Mouse (Mus musculus) megakaryocyte progenitor cell, adult 5-6 weeks (primary cell): ENCODE results near the gene Kcnd1. TPM values are rescaled to one million over a fixed set of nuclear protein-coding genes. Genes with fewer than 3 reads are reported as not detected.
"Not testable (repeated sequence)": the region's sequence is repeated elsewhere in the genome, so short reads cannot be mapped to it uniquely, and the experiment has no call there.

Experiments used
- ATAC-seq: replicated peaks from 2 replicates; pipeline ENCODE4 v1.8.0; 2016; ENCODE audit warnings: mild to moderate bottlenecking, moderate TSS enrichment, inconsistent platforms; ENCODE audit not compliant: poor library complexity
- total RNA-seq, 2 experiments: library from RNA; stranded (forward) in 1 of 2; stranded (reverse) in 1 of 2; fragments of 157-497, 149-512 nt in 1 of 2; fragments of 200-1000 nt in 1 of 2; gene quantifications; 2 replicates each; pipeline versions ENCODE4 v1.2.3 to v1.2.4; 2015 to 2017

The Kcnd1 gene
- total RNA-seq (2015) (0.34 and 0.42 TPM in 2 replicates), total RNA-seq (2017) (0.21 and 0.68 TPM in 2 replicates)

DNA sequence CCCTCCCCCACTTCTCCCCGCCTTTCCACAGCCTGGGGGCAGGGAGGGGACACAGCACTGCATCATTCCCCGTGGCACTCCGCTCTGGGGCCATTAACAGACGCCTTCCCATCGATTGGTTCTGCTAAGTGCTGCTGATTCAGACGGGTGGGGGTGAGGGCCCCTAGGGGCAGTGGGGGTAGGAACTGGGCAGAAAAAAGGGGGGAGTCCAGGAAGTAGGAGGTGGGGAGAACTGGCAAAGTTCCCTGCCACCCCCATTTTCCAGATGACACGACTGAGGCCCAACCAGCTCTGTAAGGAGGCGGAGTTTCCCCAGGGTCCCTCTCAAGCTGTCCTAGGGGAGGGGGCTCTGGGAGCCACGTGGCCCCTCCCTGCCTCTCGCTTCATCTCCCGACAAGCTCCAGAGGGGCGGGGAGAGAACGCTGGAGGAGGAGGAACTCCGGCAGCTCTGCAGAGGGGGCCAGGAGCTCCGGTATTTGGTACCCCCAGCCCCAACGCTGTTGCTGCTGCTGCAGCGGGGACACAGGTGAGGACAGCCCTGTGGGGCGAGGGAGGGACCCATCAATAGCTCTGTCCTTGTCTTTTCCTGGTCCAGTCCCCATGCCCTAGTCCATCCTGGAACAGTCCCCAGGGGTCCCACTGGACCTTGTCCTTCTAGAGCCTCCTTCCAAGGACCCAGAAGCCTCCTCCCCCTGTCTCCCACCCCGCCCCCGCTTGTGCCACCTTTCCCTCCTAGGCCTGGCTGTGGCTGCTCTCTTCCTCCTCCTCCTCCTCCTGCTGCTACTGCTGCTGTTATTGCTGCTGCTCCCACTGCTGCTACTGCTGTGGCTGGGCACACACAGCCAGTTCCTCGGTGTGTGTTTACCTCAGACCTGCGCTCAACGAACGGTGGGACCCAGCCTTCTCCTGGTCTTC is at the start of gene Kcnd1:
Gene Kcnd1, plus strand, starts transcription at position 425 of the 915 bp plus-strand sequence.
- peak; percentile 20 for ATAC-seq

DNA sequence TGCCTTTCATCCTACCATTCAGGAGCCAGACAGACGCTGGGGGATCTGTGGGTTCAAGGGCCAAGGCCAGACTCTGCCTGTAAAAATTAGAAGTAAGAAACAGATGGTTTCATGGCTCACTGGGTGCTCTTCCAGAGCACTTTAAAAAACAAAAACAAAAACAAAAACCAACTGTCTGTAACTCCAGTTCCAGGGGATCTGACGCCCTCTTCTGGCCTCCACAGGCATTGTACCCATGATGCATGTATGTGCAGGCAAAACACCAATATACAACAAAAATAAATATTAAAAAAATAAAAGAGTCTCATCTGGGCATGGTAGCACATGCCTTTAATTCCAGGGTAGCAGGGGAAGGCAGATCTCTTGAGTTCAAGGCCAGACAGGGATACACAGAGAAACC is 49.3 kb upstream of the Kcnd1 start:
- ATAC-seq, result no peak

DNA sequence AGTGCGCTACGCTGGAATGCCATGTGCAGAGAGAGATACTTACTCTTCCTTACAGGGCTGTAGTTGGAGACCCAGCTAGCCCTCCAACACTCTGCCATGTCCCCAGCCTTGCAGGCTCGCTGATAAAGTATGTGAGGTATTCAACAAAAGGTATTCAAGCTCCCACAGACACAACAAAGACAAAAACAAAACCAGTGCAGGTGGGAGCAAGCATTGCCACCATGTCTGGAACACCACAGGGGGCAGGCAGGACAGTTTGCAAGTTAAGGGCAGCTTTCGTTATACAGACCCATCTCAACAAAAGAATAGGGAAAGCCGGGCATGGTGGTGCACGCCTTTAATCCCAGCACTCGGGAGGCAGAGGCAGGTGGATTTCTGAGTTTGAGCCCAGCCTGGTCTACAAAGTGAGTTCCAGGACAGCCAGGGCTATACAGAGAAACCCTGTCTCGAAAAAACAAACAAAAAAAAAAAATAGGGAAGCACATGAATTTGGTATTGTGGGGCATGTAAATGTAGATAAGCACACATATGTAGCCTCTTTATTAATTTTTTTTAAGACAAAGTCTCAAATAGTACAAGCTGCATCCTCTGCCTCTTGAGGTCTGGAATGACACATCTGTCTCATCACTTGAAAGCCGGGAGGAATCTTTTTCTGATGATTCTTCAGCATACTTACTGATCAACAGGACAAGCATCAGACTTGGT is 46.4 kb upstream of the Kcnd1 start:
- ATAC-seq, result no peak

DNA sequence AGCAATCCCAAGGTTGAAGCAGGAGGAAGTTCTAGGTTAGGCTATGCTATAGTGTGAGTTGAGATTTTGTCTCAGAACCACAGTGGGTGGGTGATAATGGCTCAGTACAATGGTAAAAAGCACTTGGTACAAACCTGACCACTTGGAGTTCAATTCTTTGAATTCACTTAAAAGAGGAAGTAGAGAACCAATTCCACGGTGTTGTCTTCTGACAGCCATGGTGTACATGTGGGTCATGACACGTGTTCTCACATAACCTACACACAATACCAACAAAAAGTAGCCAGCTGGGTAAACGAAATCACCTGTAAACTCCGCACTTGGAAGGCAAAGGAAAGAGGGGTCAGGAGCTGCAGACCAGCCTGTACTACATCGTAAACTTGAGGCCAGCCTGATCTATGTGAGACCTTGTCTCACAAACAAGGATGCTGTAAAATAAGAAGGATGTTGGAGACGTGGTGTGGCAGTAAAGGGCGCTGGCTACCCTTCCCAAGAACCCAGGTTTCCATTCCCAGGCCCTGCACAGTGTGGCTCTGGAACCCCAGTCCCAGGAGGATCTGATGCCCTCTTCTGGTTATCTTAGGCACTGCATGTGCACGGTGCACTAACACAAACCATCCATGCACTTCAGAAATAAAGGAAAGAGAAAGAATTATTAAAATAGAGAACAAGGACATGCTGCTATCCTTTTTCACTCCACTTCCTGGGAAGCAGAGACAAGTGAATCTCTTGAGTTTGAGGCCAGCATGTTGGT is 45.6 kb upstream of the Kcnd1 start:
- ATAC-seq, result peak; percentile 79

DNA sequence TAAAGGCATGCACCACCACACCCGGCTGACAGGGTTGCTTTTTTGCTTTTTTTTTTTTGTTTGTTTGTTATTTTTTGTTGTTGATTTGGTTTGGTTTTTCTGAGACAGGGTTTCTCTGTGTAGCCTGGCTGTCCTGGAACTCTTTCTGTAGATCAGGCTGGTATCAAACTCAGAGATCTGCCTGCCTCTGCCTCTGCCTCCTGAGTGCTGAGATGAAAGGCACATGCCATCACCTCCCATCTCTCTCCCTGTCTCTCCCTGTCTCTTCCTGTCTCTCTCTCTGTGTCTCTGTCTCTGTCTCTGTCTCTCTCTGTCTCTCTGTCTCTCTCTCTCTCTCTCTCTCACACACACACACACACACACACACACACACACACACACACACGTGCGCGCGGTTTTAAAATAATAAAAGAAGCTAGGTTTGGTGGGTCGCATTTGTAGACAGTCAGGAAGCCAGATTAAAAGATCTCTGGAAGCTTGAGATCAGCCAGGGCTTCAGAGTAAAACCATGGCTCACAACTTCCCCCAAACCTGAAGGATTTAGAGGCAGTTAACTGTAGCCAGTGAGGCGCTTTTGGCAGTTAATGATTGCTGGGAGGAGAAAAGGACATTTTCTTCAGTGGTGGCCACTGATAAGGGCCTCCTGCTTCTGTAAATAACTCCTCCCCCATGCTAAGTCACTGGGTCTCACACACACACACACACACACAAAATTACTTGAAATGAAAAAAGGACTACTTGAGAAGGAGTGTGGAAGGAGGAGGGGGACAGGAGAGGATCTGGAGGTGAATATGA is 43.4 kb upstream of the Kcnd1 start:
- peak; percentile 90 for ATAC-seq

DNA sequence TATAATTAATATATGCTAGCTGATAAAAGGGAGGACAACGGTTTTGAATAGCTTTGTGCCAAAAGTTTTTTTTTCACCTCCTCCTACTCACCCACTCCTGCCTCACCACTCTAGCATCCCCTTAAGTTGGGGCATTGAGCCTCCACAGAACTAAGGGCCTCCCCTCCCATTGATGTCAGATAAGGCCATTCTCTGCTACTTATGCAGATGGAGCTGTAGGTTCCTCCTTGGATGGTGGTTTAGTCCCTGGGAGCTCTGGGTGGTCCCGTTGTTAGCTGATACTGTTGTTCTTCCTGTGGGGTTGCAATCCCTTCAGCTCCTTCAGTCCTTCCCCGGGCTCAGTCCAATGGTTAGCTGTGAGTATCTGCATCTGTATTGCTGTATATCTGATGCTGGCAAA is 42.8 kb upstream of the Kcnd1 start:
- ATAC-seq, result peak; percentile 24; the same call in 1 of the 2 replicates

DNA sequence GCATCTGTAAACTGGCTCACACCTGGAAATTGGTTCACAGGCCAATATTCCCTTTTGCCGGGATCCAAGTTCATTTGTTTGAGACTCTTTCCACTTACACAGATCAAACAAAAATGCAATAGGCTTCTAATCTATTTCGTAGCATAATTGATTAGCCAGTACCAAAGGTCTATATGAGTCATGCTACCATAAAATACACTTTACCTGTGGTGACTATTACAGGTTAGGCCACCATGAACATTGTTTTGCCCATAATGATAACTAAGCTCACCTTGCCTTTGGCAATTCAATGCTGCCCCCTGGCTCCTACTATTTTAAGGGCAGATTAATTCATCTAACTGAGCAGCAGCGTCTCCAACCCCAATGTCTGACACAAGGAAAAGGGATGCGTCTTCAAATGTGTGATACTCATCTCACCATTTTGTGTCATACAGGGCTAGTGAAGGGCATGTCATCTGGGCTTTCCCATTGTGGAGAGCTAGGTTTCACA is 39.4 kb upstream of the Kcnd1 start:
- ATAC-seq, result peak; percentile 24; the same call in 1 of the 2 replicates

DNA sequence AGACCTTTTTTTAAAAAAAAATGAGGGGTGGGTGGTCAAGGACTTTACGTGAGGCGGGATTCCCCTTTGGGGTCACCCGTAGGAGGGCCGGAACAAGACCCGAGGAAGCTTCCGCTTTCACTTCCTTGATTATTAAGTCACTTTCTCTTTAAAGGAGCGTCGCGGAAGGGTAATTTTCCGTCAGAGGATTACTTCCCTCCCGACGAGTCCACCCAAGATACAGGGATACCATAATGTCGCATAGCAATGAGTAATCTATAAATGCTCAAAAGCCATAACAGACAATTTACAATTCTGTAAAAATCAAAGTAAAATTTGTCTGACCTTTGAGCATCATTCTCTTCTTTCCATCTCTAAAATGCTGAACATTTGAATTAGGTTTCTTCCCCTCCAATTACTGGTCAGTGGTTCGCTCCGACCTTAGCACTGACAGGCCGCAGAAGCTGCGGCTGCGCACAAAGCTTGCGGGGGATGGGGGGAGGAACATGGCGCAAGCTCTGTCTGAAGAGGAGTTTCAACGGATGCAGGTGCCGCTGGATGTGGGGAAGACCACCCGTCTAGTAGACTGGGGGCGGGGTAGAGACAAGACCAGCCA is 32.5 kb upstream of the Kcnd1 start, which contains the start of gene Gripap1:
Gene Gripap1, plus strand, starts transcription at position 224 of the 595 bp plus-strand sequence.
- peak; percentile 94 for ATAC-seq

DNA sequence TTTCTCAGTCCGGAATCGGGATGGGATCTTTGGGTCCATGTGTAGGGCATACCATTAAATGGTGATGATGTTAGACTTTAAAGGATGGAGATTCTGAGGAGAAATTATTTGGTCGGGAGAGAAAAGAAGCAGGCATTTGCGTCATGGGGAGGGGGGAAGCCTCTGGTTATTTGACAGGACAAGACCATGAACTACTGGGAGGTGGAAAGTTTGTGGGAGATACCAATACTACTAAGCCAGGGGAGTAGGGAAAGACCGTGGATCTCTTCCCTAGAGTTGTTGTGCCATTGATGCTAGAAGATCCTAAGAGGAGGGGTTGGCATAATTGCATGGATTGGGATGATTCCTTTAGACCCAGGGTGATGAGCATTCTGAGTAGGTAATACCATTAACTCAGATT is 31.8 kb upstream of the Kcnd1 start:
- no peak for ATAC-seq

DNA sequence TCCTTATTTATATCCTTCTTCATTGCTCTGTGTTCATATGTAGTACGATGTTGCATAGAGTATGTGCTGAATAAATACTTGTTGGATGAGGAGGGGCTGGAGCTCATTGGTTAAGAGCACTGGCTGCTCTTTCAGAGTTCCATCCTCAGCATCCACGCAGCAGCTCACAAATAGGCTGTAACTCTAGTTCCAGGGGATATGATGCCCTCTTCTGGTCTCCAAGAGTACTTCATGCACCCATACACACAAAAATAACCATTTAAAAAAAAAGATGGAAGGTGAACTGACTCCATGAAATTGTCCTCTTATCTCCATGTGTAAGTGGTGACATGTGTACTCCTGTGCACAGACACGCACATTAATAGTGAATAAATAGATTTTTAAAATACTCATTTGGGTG is 28.7 kb upstream of the Kcnd1 start:
- ATAC-seq, result peak; percentile 62

DNA sequence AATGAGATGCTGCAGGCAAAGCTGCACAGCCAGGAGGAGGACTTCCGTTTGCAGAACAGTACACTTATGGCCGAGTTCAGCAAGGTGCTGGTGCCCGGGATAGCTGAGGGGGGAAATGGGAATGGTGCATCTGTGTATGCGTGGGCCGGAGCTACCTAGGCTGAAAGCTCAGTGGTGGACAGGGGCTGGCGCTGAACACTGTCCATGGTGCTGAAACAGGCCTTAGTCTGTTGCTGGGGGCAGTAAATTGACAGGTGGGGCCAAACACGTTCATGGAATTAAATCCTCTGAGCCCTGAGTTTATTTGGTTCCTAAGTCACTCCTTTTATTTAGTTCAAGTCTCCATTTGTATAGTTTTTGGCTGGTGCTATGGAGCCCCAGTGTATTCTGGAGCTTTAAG is 27.1 kb upstream of the Kcnd1 start:
- peak; percentile 61 for ATAC-seq

DNA sequence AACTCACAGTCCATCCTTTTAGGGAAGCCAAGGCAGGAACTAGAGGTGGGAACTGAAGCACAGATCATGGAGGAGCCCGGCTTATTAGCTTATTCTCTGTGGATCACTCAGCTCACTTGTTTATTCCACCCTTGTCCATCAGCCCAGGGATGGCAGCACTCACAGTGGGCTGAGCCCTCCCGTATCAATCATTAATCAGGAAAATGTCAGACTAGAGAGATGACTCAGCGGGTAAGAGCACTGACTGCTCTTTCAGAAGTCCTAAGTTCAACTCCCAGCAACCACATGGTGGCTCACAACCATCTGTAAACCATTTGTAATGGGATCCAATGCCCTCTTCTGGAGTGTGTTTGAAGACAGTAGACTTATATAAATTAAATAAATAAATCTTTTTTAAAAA is 24.8 kb upstream of the Kcnd1 start:
- ATAC-seq, result no peak

DNA sequence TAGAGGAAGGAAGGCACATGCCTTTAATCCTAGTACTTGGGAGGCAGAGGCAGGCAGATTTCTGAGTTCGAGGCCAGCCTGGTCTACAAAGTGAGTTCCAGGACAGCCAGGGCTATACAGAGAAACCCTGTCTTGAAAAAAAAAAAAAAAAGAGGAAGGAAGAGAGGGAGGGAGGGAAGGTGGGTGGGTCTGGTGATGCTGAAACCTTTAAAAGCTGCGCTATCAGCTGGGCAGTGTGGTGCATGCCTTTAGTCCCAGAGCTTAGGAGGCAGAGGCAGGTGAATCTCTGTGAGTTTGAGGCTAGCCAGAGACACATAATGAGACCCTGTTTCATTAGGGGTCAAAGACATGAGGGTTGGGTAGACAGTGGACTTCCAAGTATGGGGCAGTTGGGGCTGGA is 19.9 kb upstream of the Kcnd1 start:
- ATAC-seq, result not testable (repeated sequence)

DNA sequence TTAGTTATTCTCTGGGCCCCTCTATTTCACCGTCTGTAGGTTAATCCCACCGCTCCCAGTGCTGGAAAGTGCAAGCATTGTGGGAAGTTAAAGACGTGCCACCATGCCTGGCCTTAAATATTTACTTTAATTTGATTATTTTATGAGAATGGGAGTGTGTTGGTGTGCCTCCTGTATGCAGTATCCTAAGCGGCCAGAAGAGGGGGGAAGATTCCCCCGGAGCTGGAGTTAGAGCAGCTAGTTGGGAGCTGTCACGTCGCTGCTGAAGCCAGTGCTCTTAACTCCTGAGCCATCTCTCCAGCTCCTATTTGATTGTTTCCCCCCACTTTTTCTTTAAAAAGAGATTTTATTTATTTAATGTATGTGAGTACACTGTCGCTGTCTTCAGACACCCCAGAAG is 7.1 kb upstream of the Kcnd1 start:
- ATAC-seq, result peak; percentile 79

DNA sequence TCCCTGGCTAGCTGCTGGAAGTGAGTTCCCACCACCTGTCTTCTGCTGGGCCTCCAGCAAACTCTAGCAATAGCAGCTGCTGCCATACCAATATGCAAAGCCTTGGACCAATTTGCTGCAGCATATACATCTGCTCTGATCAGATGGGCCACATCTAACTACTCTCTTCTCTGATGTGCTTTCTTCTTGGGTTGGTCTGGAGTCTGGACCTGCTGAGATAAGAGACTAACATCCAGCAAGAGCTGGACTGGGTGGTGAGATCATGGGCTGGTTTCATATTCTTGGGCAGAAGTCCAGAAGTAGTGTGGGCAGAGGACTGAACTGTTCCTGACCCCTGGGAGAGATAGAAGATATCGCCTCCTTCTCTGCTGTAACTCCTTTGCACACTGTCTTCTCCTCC is 15.1 kb downstream of the Kcnd1 start:
- peak; percentile 35 for ATAC-seq

DNA sequence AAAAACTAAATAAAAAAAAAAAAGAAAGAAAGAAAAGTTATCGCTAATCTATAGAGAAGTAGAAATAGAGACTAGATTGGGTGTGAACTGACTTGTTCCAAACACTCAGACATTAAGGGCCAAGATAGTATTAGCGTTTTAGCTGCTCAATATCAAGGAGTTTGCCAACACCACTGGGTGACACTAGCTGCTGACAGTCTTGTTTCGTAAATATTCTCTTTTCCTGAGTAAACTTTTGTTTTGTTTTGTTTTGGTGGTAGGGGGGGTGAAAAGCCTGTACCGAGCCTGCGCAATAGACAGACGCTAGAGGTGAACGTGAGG is 18.7 kb downstream of the Kcnd1 start:
- ATAC-seq, result no peak

DNA sequence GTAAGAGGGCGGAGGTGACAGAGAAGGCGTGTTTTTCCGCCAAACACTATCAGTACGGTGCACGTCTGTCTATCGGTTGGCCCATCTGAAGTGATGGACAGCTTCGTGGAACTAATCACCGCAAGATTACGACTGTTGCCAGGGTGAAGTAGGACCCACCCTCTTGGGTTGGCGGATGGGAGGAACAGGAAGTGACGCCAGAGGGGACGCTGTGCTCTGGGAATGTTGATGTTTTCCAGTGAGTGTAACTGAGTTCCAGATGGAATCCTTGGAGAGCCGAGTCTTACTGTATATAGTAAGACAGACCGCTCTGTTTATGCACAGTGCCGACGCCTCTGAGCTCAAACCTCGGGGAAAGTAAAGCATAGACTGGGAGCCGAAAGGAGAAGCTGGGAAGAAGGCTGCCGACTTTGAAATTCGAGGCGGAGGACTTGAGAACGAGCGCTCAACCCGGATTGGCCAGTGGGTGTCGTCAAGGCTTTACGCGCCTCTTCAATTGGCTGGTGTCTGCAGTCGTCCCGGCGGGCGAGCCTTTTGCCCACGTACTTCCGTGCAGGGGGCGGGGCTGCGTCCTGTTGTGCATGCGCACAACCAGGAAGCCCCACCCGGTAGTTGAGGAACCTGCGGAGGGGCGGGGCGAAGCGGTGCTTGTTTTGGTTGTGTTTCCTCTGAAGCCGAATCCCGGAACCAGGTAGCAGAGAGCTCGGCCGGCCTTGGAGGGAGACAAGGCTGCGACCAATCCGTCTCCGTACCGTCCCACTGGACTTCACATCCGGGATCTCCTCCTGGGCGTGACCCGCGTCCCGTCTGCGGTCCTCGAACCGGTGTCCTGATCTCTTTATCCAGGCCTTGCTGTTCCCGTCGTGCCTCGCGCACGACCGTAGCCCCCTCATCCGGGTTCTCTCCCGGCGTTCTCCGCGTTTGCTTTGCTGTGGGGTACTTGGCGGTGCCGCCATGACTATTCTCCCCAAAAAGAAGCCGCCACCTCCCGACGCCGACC is 19.4 kb downstream of the Kcnd1 start, which contains the start of gene Otud5:
Gene Otud5, plus strand, starts transcription at position 202 of the 1,000 bp plus-strand sequence.
- peak; percentile 78 for ATAC-seq

DNA sequence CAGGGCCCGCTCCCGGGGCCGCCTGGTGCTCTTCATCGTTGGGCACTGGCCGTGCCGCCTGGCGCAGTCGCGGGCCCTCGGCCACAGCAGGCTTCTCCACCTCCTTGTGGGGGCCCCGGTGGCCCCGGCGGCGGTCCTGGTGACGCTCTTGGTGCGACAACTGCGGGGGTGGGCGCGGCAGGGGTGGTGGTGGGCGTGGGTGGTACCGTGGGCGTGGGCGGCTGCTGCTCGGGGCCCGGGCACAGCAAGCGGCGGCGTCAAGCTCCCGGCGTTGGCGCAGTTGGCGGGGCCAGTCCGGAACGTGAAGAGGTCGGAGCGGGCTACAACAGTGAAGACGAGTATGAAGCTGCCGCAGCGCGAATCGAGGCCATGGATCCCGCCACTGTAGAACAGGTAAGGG is 20.2 kb downstream of the Kcnd1 start:
- ATAC-seq, result no peak

DNA sequence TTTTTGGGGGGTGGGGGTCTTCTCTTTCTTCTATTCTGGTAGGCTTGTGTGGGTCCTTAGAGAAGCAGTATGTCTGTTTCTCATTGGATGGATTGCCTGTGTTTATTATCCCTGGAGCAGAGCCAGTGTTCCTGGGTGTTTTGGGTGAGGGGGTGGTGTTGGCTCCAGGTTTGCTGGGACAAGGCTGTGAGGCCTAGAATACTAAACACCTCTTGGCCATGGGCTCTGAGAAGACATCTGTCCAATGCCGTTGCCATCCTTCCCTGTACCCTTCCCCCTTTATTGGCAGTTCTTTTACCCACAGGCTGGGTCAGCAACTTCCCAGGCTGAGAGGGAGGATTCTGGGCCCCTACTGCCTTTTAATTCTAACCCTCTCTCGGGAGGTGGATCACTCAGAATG is 25.8 kb downstream of the Kcnd1 start:
- ATAC-seq, result no peak
